Mouse (Mus musculus): ENCODE data around the gene Syce2.
"Not testable (repeated sequence)": the region's sequence is repeated elsewhere in the genome, so short reads cannot be mapped to it uniquely, and the experiment has no call there.

Syce2 gene

DNA sequence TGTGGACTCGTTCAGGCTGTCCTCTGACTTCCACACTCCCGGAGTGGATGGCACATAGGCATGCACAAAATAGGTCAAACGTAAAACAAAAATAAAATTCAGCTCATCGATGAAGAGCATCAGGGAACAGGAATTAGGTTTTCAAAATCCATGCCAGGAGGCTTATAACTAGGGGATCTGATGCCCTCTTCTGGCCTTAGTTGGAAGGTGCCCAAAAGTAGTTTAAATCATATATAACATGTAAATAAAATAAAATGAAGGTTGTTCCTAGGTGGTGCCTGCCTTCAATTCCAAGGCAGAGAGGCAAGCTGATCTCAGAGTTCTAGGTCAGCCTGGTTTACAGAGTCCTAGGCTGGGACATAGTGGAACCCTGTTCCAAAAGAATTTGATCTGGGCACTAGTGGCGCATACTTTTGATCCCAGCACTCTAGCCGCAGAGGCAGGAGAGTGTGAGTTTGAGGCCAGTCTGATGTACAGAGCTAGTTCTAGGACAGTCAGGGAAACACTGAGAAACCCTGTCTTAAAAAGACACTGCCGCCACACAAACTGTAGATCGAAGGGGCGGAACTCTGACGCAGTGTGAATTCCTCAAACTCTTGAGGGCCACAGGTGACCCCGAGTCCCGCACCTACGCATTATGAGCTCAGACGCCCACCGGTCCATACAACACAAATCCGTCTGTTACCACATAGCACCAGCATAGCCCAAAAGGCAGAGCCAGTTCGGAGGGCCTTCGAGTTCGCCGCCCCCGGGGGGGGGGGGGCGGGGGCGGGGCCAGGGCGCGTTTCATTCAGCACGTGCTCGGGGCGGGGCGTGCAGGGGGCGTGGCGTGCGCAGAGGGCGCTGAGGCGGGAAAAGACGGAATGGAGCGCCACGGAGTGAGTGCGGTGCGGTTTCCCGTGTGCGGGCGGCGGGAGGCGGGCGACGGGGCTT, at the start of gene Syce2:
TSS of gene Syce2 (plus strand) at position 736 of the 933 bp plus-strand sequence.
- in situ Hi-C loops (cut with MboI; ENCODE audit: low pct_unique_long_range_greater_than_20kb in 1 of 2, low sequenced_read_pairs in 2 of 2, unreplicated experiment in 1 of 2), result no loop called here

DNA sequence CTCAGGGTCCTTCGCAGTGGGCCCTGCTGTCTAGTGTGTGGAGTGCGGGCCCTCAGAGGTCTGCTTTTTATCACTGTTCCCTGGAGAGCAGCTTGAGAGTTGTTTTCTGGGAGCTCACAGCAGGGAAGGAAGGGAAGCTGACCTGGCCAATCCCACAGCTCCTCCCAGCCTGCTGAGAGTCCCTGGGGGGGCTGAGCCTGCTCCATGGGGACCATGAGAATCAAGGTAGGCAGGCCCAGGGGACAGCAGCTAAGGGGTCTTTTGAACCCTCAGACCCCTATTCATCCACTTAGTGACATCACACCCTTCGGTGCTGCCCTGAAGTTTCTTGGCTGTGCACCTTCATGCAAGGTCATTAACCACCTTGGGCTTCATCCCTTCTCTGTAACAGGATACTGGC, 49.2 kb upstream of the Syce2 start, which contains the start of gene Dand5:
TSS of gene Dand5 (minus strand) at position 101 of the 400 bp plus-strand sequence.
- in situ Hi-C loops (cut with MboI; ENCODE audit: low pct_unique_long_range_greater_than_20kb in 1 of 2, low sequenced_read_pairs in 2 of 2, unreplicated experiment in 1 of 2), result no loop called here

- in situ Hi-C loops (cut with MboI; ENCODE audit: low pct_unique_long_range_greater_than_20kb in 1 of 2, low sequenced_read_pairs in 2 of 2, unreplicated experiment in 1 of 2), result no loop called here
Measured at GRCm38 (mm10) chr8:84823653-84824052, 48.3 kb upstream of the Syce2 start.

GRCm38 (mm10) chr8:84825636-84826035, 46.3 kb upstream of the Syce2 start:
- in situ Hi-C loops (cut with MboI; ENCODE audit: low pct_unique_long_range_greater_than_20kb in 1 of 2, low sequenced_read_pairs in 2 of 2, unreplicated experiment in 1 of 2), result no loop called here

- in situ Hi-C loops (cut with MboI; ENCODE audit: low pct_unique_long_range_greater_than_20kb in 1 of 2, low sequenced_read_pairs in 2 of 2, unreplicated experiment in 1 of 2), result not testable (repeated sequence)
Measured at GRCm38 (mm10) chr8:84826518-84826917, 45.4 kb upstream of the Syce2 start.

DNA sequence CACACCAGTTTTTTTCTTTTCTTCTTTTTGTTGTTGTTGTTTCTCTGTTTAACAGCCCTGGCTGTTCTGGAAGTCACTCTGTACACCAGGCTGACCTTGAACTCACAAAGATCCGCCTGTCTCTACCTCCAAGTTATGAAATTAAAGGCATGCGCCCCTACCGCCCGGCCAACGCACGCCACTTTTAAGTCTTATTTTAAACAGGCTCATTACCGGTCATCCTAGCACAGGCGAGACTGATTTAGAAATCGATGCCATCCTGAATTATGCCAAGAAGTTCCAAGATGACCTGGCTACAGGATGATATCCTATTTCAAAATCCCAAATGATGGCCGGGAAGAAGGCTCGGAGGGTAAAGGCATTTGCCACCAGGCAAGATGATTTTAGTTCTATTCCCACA, 40.4 kb upstream of the Syce2 start, which contains the start of gene Gadd45gip1:
TSS of gene Gadd45gip1 (plus strand) at position 33 of the 400 bp plus-strand sequence.
- in situ Hi-C loops (cut with MboI; ENCODE audit: low pct_unique_long_range_greater_than_20kb in 1 of 2, low sequenced_read_pairs in 2 of 2, unreplicated experiment in 1 of 2), result no loop called here

DNA sequence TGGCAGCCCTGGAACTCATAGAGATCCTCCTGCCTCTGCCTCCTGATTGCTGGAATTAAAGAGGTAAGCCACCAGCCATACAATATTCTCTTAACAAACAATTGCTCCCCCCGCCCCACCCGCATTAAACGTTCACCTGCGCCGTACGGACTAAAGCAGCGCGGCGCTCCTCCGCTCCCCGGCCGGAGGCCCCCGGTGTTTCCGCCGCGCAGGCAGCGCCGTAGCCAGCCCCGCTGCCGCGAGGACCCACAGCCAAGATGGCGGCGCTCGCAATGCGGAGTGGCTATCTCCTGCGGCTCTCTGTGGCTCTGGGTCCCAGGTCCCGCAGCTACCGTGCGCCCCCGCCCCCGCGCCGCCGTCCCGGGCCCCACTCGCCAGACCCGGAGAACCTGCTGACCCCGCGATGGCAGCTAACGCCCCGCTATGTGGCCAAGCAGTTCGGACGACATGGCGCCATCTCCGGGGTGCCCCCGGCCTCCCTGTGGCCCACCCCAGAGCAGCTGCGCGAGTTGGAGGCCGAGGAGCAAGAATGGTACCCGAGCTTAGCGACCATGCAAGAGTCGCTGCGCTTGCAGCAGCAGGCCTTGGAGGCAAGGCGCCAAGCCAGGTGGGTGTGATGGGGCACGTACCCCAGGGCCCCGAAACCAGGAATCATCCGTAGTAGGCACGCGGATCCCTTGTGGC, 39.7 kb upstream of the Syce2 start:
- in situ Hi-C loops (cut with MboI; ENCODE audit: low pct_unique_long_range_greater_than_20kb in 1 of 2, low sequenced_read_pairs in 2 of 2, unreplicated experiment in 1 of 2), result no loop called here

DNA sequence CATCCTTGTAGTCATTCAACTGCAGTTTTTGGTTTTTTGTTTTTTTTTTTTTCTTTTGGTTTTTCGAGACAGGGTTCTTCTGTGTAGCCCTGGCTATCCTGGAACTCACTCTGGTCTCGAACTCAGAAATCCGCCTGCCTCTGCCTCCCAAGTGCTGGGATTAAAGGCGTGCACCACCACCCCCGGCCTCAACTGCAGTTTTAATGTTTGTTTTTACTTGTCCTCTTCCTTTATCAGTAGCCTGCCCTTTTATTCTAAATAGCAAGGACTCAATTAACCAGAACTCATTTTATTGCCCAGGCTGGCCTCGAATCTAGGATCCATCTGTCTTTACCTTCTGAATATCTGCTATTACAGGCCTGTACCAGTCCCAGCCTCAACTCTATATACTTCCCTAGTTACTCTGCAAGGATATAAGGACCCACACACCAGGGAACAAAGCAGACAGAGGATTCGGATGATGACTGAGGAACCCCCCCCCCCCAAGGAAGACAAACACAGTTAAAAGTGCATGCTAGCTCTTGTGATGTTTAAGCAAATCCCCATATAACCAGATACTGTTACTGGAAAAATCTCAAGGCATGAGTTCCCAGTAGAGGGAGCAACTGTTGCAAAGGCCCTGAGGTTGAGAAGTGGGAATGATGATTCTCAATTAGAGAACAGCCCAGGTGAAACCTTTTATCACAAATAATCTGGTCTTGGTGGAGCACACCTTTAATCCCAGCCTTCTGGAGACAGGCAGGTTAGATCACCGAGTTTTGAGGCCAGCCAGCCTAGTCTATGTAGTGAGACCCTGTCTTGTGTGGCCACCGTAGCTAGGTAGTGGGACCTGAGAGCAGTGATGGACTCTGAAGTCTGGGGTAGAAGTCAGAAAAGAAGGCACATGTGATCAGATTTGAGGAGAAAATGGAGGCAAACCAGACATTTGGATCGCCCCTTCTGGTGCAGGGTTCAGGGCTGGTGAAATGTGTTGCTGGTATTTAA, 38.9 kb upstream of the Syce2 start:
- in situ Hi-C loops (cut with MboI; ENCODE audit: low pct_unique_long_range_greater_than_20kb in 1 of 2, low sequenced_read_pairs in 2 of 2, unreplicated experiment in 1 of 2), result no loop called here

DNA sequence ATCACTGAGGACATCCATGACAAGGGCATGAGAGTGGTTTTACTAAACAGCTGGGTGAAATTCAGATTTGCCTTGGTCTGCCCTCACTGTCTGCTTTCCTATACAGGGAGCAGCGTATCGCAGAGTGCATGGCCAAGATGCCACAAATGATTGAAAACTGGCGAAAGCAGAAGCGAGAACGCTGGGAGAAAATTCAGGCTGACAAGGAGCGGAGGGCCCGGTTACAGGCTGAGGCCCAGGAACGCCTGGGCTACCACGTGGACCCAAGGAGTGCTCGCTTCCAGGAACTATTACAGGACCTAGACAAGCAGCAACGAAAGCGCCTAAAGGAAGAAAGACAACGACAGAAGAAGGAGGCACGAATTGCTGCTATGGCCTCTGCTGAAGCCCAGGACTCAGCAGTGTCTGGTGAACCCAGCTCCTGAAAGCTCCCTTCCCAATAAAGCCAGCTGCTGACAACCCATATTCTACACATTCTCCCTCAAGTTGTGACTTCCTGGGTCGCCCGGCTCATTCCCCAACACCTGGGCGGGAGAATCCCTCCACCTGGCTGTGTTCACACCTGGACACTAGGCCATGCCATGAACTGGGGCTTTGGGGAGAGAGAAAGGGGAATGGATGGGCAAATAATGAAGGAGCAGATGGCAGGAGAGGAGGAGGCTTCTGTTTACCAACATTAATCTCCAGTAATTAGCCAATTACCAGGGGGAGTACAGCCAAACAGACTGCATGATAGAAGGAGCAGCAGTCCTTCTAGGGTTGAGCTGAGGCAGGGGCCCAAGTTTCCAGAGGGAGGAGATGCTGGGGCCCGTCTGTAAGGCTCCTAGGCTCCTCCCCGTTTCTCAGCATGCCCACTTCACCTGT, 37.7 kb upstream of the Syce2 start:
- in situ Hi-C loops (cut with MboI; ENCODE audit: low pct_unique_long_range_greater_than_20kb in 1 of 2, low sequenced_read_pairs in 2 of 2, unreplicated experiment in 1 of 2), result no loop called here

GRCm38 (mm10) chr8:84834866-84835855, 36.8 kb upstream of the Syce2 start:
- in situ Hi-C loops (cut with MboI; ENCODE audit: low pct_unique_long_range_greater_than_20kb in 1 of 2, low sequenced_read_pairs in 2 of 2, unreplicated experiment in 1 of 2), result no loop called here

DNA sequence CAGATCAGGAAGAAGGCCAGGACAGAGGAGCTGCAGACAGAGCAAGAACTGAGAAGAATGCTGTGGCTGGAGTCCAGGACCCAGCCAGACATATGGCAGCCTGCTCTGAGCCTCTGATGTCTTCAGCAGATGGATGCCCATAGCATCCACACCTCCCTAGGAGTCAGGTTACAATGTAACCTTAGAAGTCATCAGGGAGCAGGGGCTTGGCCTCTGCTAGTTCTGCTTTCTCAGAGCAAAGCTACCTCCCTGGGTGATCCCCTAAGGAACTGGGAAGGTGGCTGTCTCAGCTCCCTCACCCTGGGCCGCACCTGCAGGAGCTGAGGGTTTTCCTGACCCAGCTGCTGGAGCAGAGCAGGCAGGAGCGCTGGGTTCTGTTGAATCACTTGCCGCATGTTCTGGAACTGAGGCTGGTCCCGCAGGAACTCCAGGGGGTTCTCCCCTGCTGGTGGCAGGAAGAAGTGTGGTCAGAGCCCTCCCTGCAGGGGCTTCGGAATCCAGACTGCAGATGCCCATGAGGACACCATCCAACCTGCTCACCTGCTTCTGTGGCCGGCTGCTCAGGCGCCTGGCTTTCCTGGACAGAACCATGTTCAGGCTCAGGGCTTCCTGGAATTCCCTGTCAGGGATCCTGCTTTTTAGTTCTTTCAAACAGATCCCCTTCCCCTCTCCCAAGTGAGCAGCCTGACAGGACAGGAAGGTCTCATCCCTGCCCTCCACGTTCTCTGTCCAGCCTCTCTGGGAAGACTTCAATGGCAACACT, 34.6 kb upstream of the Syce2 start:
- in situ Hi-C loops (cut with MboI; ENCODE audit: low pct_unique_long_range_greater_than_20kb in 1 of 2, low sequenced_read_pairs in 2 of 2, unreplicated experiment in 1 of 2), result no loop called here

DNA sequence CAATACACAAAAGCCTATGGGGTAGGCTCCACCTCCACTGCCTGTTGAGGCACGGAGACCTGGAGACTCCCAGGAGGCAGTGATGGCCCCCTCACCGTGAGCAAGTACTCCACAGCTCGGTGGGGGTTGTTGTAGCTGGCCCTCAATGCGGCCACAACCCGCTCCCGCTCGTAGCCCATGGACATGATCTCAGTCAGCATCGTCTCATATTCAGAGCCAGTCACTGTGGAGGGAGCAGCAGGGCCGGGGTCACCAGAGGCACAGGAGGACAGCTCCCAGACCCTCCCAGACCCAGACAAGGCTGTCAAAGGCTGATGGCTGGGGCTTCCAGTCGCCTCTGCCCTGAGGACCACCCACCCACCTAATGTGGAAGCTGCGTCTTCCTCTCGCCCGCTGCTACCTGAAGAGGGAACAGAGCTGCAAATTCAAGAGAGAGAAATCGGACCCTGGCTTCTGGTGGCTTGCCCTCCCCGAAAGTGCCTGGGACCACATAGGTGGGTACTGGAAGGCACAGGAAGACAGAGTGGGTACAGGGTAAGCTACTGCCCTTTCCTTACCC, 33.9 kb upstream of the Syce2 start:
- in situ Hi-C loops (cut with MboI; ENCODE audit: low pct_unique_long_range_greater_than_20kb in 1 of 2, low sequenced_read_pairs in 2 of 2, unreplicated experiment in 1 of 2), result no loop called here

- in situ Hi-C loops (cut with MboI; ENCODE audit: low pct_unique_long_range_greater_than_20kb in 1 of 2, low sequenced_read_pairs in 2 of 2, unreplicated experiment in 1 of 2), result no loop called here
Measured at GRCm38 (mm10) chr8:84838513-84838912, 33.4 kb upstream of the Syce2 start.

DNA sequence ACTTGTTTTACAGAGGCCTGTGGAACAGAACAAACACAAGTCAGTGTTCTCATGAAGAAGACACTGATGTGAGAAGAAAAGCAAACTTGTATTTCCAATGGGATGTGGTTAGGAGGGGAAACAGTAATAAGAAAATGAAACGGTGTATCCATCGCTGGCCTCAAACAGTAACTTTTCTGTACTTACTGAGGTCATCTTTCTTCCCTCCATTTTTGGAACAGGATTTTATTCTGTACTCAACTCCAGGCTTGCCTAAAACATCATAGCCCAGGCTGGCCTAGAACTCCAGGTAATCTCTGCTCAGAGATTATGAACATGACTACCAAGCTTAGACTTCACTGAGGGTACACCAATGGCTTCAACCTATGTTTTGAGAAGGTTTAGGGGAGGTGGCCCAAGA, 32.5 kb upstream of the Syce2 start:
- in situ Hi-C loops (cut with MboI; ENCODE audit: low pct_unique_long_range_greater_than_20kb in 1 of 2, low sequenced_read_pairs in 2 of 2, unreplicated experiment in 1 of 2), result no loop called here

GRCm38 (mm10) chr8:84839875-84840247, 32.0 kb upstream of the Syce2 start:
- in situ Hi-C loops (cut with MboI; ENCODE audit: low pct_unique_long_range_greater_than_20kb in 1 of 2, low sequenced_read_pairs in 2 of 2, unreplicated experiment in 1 of 2), result no loop called here

Measured in mouse embryonic stem cell (cell line).